In genomic region chr19:53608921-53609320, GRCm38 (mm10) we compare ENCODE assay signal across 10 mouse cellular contexts. TPM values are rescaled to one million over a fixed set of nuclear protein-coding genes. Genes with fewer than 3 reads are reported as not detected.
DNase-seq lines count a peak whose midpoint lies in the region; ATAC-seq and TF ChIP-seq lines count a peak whose summit lies in the region.
"Had no signal": no experiment of that assay in that cellular context is flagged by ENCODE, and none has a peak within 500 bp of the region (broad histone marks: within the 10 kb centered on the region; RNA-seq: fewer than 3 reads in every experiment).

No protein-coding gene starts in this region.

- 44% methylated on average over 6 of the region's 6 CpGs for WGBS in hindbrain, postnatal 0 days
- WGBS in hindbrain, embryonic 11.5 days: 81% methylated on average over 6 of the region's 6 CpGs
- WGBS in forebrain, embryonic 16.5 days: 45% methylated on average over 6 of the region's 6 CpGs
- 75% methylated on average over 6 of the region's 6 CpGs for WGBS in intestine, embryonic 16.5 days

- no peak for DNase-seq in hindbrain, postnatal 0 days (ENCODE audit: low spot score)
- no peak for DNase-seq in hindbrain, embryonic 11.5 days (ENCODE audit: low spot score)
- peak; percentile 68 for DNase-seq in Muller cell, postnatal 12 days (ENCODE audit: inconsistent ontology term)
- peak; percentile 8 for DNase-seq in c-Kit-positive CD71-negative TER-119-negative erythroid progenitor cells, embryonic 14.5 days (ENCODE audit: low read depth)
- DNase-seq in left cerebral cortex, adult 8-10 months (ENCODE audit: low spot score in 2 of 2): no peak
- DNase-seq: thymus, postnatal 25 days had no signal

- no peaks in the 10 kb centered on the region for H3K27me3 ChIP-seq in hindbrain, postnatal 0 days (ENCODE audit: insufficient read depth, low read length)
- no peaks in the 10 kb centered on the region for H3K27me3 ChIP-seq in hindbrain, embryonic 11.5 days (ENCODE audit: control insufficient read depth, insufficient read depth, low read length)
- no peaks in the 10 kb centered on the region for H3K27me3 ChIP-seq in forebrain, embryonic 16.5 days (replicated peaks; ENCODE audit: control insufficient read depth, insufficient read depth, low read length)
- H3K27me3 ChIP-seq in intestine, embryonic 16.5 days (replicated peaks; ENCODE audit: control insufficient read depth, insufficient read depth, low read length): no peaks in the 10 kb centered on the region
- H3K27me3 ChIP-seq: liver, embryonic 15.5 days had no signal

- no peak overlapping the region for H3K4me3 ChIP-seq in hindbrain, postnatal 0 days (ENCODE audit: low read length)
- no peak overlapping the region for H3K4me3 ChIP-seq in hindbrain, embryonic 11.5 days (ENCODE audit: low read depth, low read length)
- no peak overlapping the region for H3K4me3 ChIP-seq in forebrain, embryonic 16.5 days (replicated peaks; ENCODE audit: low read length)
- no peak overlapping the region for H3K4me3 ChIP-seq in intestine, embryonic 16.5 days (ENCODE audit: low read length)
- H3K4me3 ChIP-seq: liver, embryonic 15.5 days had no signal

- H3K4me2 ChIP-seq in hindbrain, postnatal 0 days (ENCODE audit: low read depth, low read length): no peak overlapping the region
- no peak overlapping the region for H3K4me2 ChIP-seq in hindbrain, embryonic 11.5 days (replicated peaks; ENCODE audit: low read depth, low read length)
- H3K4me2 ChIP-seq in forebrain, embryonic 16.5 days (ENCODE audit: low read length): no peak overlapping the region
- H3K4me2 ChIP-seq in intestine, embryonic 16.5 days (ENCODE audit: low read depth, low read length): no peak overlapping the region
- H3K4me2 ChIP-seq: liver, embryonic 15.5 days had no signal

- no peak overlapping the region for H3K27ac ChIP-seq in hindbrain, postnatal 0 days
- no peak overlapping the region for H3K27ac ChIP-seq in hindbrain, embryonic 11.5 days (ENCODE audit: low read depth, low read length)
- no peak overlapping the region for H3K27ac ChIP-seq in forebrain, embryonic 16.5 days (ENCODE audit: low read length)
- no peak overlapping the region for H3K27ac ChIP-seq in intestine, embryonic 16.5 days (ENCODE audit: low read length)
- H3K27ac ChIP-seq: liver, embryonic 15.5 days had no signal

- TF ChIP-seq CTCF in hindbrain, postnatal 0 days (IDR thresholded peaks at IDR 0.05; ENCODE audit: low read depth): no peak

- H3K4me1 ChIP-seq in hindbrain, postnatal 0 days (ENCODE audit: insufficient read depth, low read length): no peaks in the 10 kb centered on the region
- H3K4me1 ChIP-seq in hindbrain, embryonic 11.5 days (replicated peaks; ENCODE audit: control insufficient read depth, insufficient read depth, low read length): no peaks in the 10 kb centered on the region
- peaks cover 7% of the 10 kb centered on the region for H3K4me1 ChIP-seq in forebrain, embryonic 16.5 days (replicated peaks; ENCODE audit: control insufficient read depth, insufficient read depth, low read length)
- no peaks in the 10 kb centered on the region for H3K4me1 ChIP-seq in intestine, embryonic 16.5 days (ENCODE audit: control insufficient read depth, insufficient read depth, low read length)

- H3K9me3 ChIP-seq in hindbrain, postnatal 0 days (ENCODE audit: low read length): no peaks in the 10 kb centered on the region
- no peaks in the 10 kb centered on the region for H3K9me3 ChIP-seq in hindbrain, embryonic 11.5 days (ENCODE audit: control insufficient read depth, low read length)
- no peaks in the 10 kb centered on the region for H3K9me3 ChIP-seq in forebrain, embryonic 16.5 days (ENCODE audit: control insufficient read depth, low read length)
- no peaks in the 10 kb centered on the region for H3K9me3 ChIP-seq in intestine, embryonic 16.5 days (ENCODE audit: control insufficient read depth, low read length)
- H3K9me3 ChIP-seq: G1E; liver, embryonic 15.5 days had no signal

- no peak overlapping the region for H3K9ac ChIP-seq in hindbrain, postnatal 0 days (replicated peaks; ENCODE audit: low read length)
- no peak overlapping the region for H3K9ac ChIP-seq in hindbrain, embryonic 11.5 days (ENCODE audit: low read depth, low read length)
- H3K9ac ChIP-seq in forebrain, embryonic 16.5 days (replicated peaks; ENCODE audit: low read depth, low read length): no peak overlapping the region
- no peak overlapping the region for H3K9ac ChIP-seq in intestine, embryonic 16.5 days (ENCODE audit: low read depth, low read length)
- H3K9ac ChIP-seq: liver, embryonic 15.5 days had no signal

- 0 out of 2 replicates have a peak, but pooled peaks have one; percentile 61 for ATAC-seq in hindbrain, postnatal 0 days
- no peak for ATAC-seq in hindbrain, embryonic 11.5 days (ENCODE audit: low FRiP score)
- ATAC-seq in forebrain, embryonic 16.5 days: peak; percentile 31; the same call in 1 of the 2 replicates
- no peak for ATAC-seq in intestine, embryonic 16.5 days

- no peaks in the 10 kb centered on the region for H3K36me3 ChIP-seq in hindbrain, postnatal 0 days (ENCODE audit: insufficient read depth, low read length)
- H3K36me3 ChIP-seq in hindbrain, embryonic 11.5 days (ENCODE audit: control insufficient read depth, insufficient read depth, low read length): 0 out of 2 replicates have a peak, but pooled peaks cover 3% of the 10 kb centered on the region
- peaks cover 6% of the 10 kb centered on the region for H3K36me3 ChIP-seq in forebrain, embryonic 16.5 days (ENCODE audit: control insufficient read depth, insufficient read depth)
- peaks cover 6% of the 10 kb centered on the region; the same call in 1 of the 2 replicates for H3K36me3 ChIP-seq in intestine, embryonic 16.5 days (ENCODE audit: control insufficient read depth, insufficient read depth, low read length)

RNA-seq across cellular contexts. Expression of gene Smc3, which starts 8.7 kb away (rescaled TPM):
- 15.3 and 18.1 TPM in 2 replicates for total RNA-seq in hindbrain, postnatal 0 days (2014; rRNA removed)
- 44.1 and 49.1 TPM in 2 replicates for polyA plus RNA-seq in hindbrain, postnatal 0 days (2015; fragmentation: Nextera tagmentation; extraction: Ambion mirVana)
- 91.1 and 95.3 TPM in 2 replicates for polyA plus RNA-seq in hindbrain, embryonic 11.5 days (2014; fragmentation: Nextera tagmentation; extraction: Ambion mirVana)
- 70.4 and 79.2 TPM in 2 replicates for polyA plus RNA-seq in forebrain, embryonic 16.5 days (2015; fragmentation: Nextera tagmentation; extraction: Ambion mirVana)
- 43.9 and 50.8 TPM in 2 replicates for polyA plus RNA-seq in intestine, embryonic 16.5 days (2015; fragmentation: Nextera tagmentation; extraction: Ambion mirVana)
- total RNA-seq in left cerebral cortex, adult 8-10 months (2022): 10 to 100 TPM; 37.0 to 42.3 (median 40.1) TPM

RNA-seq across cellular contexts. Expression of gene Nutf2-ps1, which starts 20.1 kb away (rescaled TPM):
- 106 and 109 TPM in 2 replicates for total RNA-seq in hindbrain, postnatal 0 days (2014; rRNA removed)
- 177 and 225 TPM in 2 replicates for polyA plus RNA-seq in hindbrain, postnatal 0 days (2015; fragmentation: Nextera tagmentation; extraction: Ambion mirVana)
- 484 and 510 TPM in 2 replicates for polyA plus RNA-seq in hindbrain, embryonic 11.5 days (2014; fragmentation: Nextera tagmentation; extraction: Ambion mirVana)
- 266 and 275 TPM in 2 replicates for polyA plus RNA-seq in forebrain, embryonic 16.5 days (2015; fragmentation: Nextera tagmentation; extraction: Ambion mirVana)
- polyA plus RNA-seq in intestine, embryonic 16.5 days (2015; fragmentation: Nextera tagmentation; extraction: Ambion mirVana): 299 and 330 TPM in 2 replicates
- 10 to 100 TPM; 41.8 to 54.3 (median 47.0) TPM for total RNA-seq in left cerebral cortex, adult 8-10 months (2022)

Comparison
In these comparisons a context has a peak if more than half of its experiments do, and no peak if none do; other contexts are left out.
1. ATAC-seq: peak in hindbrain, postnatal 0 days (single experiment) and forebrain, embryonic 16.5 days (single experiment); none in hindbrain, embryonic 11.5 days (single experiment) and intestine, embryonic 16.5 days (single experiment).
2. DNase-seq: peak in Muller cell, postnatal 12 days (single experiment) and c-Kit-positive CD71-negative TER-119-negative erythroid progenitor cells, embryonic 14.5 days (single experiment); none in hindbrain, postnatal 0 days (single experiment), hindbrain, embryonic 11.5 days (single experiment) and left cerebral cortex, adult 8-10 months (0 of 2).